Mouse (Mus musculus) kidney, postnatal 4 days (tissue): Measurements from ENCODE around the gene Gm12216.

ENCODE experiments used
- DNase-seq, 2 experiments: peaks; one replicate each; pipeline ENCODE4 v3.0.0; 2021; ENCODE audit warnings: mixed read lengths in 2 of 2

Gene Gm12216

DNA sequence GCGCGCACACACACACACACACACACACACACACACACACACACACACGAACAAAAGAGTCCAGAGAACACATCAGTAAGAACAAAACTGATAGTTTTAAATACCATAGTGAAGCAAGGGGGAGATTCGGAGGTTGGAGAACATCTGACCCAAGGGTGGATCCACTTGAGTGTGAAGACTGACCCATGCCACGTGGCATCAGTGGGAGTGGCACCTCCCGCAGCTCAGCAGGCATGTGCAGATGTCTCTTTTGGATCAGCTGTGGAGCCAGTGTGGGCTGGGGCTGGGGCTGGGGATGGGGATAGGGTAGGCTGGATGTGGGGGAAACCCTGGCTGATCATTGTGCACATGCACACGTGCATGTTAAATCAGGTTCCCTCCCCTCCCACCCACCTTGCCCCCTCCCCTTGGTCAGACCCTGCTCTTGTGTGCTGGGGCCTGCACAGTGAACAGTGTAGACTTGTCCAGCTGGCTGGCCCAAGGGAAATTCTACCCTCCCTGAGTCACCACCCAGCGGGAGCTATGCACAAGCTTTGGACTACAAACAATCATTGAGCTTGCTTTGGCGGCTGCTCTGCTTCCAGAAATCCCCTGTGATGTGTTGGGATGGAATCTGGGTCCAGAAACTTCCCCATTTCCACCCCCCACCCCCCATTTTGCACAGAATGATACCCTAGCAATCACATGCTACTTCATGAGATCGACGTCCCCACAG lies 37.7 kb downstream of the Gm12216 start:
- DNase-seq = no peak

DNA sequence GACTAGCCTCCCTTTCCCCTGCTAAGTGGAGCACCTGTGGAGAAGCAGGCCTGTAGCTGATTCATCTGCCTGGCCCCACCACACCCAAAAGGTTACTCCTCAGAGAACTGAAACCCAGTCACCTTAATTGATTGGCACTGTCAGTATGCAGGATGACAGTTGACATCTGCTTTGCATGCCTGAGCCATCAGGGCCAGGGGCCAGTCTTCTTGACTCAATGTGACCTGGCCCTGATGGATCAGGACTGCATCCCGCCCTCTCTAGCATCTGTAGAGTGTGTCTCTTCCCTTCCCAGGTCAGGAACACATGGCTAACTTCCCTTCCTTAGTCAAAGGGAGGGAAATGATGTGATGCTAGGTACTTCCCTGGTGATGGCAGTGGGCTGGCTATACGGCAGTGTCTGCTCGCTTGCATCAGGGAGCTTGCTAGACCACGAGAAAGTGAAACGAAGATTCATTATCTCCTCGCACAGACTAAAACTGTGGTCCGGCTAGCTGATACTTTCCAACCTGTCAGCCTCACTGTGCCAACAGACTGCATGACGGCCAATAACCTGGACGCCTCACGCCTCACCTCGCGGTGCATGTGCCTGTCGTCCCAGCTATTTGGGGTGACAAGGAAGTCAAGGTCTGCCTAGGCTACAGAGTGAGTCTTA lies 38.4 kb downstream of the Gm12216 start:
- no peak for DNase-seq

DNA sequence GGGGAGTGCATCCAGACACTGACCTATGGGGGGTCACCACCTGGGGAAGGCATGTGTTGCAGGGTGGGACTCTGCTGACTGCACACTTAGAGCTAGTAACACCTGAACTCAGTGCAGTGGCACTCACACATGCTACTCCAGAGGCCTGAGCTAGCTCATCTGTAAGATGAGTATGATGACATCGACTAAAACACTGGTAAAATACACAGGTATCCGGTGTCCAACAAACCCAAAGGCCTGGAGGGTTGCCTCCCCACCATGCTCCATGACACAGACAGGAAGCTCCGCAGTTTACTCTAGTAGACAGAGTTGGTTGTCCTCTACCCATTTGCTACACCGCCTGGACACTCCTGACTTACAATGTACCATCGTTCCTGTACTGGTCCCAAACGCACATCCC lies 39.5 kb downstream of the Gm12216 start:
- DNase-seq = no peak

DNA sequence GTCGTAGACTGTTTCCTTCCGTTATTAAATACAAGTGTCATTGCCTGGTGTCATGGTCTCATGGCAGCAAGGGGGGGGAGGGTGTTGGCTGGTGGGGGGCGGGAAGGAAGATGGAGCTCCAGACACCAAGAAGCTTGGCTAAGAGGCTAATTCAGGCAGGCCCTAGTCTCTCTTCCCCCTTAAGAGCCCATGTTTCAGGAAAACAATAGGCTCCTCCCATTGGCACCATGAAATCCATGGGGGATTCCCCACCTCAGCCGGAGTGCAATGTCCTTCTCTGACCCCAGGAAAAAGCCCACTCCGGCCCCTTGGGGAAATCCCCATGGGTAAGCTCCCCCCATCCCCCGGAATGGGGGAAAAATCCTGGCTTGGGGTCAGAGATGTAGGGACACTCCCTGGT lies 40.3 kb downstream of the Gm12216 start:
- DNase-seq = peak in 1 of 2 experiments; percentile 31

DNA sequence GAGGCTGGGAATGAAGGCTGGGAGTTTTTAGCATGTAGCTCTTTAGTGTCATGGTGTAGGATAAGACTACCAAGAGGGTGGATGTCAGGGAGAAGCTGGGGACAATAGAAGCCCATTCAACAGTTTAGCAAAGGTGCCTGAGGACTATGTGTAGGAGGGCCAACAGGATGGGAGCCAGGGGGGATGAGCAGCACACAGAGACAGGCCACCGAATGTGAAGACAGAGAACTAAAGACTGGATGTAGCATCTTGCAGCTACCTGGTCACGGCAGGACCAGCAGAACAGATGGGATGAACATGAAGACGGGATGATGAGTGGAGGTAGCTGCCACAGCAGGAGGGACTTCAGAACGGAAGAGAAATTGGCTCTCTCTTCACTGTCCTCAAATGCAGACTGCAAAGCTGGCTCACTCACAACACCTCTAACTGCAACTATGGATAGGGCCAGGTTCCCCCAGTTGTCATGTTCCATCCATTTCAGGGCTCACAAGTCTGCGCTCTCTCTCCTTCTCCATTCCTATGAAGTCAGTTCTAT lies 42.1 kb downstream of the Gm12216 start:
- DNase-seq = no peak

DNA sequence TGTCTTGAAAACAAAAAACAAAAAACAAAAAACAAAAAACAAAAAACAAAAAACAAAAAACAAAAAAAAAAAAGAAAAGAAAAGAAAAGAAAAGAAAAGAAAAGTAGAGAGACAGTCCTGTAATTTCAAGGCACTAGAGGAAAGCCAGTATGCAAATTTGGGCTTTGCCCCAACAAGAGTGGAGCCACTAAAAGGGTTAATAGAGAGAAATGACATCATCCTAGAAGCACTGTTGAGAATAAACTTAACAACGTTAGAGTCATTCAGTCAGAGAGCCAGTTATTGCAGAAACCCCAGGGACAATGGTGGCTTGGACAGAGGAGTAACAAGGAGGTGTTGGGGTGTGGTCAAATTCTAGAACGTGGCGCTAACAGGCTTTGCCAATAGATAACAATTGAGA lies 44.2 kb downstream of the Gm12216 start:
- DNase-seq = no peak

DNA sequence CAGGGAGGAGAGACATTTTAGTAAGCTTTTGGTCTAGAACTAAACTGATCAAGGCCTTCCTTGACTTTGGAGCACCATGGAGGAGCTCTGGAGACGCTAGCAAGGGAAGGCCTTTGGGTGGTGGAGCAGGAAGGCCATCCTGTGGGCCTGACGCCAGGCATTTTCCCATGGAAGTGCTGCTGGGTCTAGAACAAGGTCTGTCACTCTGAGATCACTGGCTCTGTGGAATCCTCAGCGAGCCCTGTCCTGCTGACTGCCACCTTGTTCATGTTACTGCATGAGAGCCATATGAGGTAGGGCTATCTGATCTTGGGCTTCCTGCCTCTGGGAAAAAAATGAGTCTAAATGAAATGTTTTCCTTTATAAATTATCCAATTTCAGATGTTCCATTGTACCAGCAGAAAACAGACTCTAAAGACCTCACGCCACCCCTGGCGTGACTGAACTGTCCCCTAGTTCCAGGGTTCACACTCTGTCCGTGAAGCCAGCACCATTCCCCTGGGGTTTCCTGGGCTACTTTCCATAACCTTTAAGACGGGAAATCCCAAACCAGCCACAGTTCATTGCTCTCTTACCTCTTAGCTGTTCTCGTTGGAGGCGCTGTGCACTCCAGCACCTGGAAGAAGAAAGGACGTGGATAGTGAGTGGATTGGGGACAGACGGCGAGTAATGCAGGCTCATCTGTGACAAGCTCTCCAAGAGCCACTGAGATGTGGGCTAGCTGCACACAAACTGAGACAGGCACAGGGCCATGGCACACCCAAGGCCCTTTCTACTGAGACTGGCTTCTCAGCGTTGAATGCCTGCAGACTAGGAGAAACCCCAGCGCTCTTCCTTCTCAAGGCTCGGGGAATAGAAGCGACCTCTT lies 45.8 kb downstream of the Gm12216 start:
- peak; percentile 30 to 60 for DNase-seq

DNA sequence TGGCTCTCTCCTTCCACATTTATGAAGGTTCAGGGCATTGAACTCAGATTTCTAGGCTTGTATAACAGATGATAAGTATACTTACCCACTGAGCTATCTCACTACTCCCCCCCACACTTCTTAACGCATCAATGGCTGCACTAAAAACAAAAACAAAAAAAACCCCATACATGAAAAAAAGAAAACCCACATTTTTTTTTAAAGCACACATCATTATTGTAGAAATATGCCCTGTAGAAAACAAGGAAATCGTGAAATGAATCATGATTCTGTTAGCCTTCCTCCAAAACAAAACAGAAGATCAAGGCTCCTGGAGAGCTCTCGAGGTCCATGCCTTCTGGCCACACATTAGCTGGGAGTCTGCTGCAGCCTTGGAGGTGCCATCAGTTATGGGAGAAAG lies 47.7 kb downstream of the Gm12216 start:
- DNase-seq = no peak

DNA sequence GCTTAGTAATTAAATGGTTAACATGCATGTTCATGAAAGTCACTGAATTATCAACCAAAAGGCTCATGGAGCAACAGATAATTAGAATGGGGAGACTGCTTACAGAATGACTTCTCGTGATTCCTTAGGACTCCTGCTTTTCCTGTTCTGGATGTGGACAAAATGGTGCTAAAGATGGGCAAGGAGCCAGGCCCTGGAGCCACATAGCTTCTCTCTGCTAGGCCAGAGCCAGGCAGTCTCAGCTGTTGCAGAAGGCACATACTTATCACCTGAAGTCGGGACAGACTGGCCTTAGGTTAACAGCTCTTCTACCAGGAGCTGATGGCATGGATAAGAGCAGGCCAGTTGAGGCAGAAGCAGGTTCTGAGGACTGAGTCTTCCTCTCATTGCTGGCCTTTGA lies 48.3 kb downstream of the Gm12216 start:
- no peak for DNase-seq

GRCm38 (mm10) chr11:53810156-53810555 lies 48.9 kb downstream of the Gm12216 start:
- DNase-seq = no peak

DNA sequence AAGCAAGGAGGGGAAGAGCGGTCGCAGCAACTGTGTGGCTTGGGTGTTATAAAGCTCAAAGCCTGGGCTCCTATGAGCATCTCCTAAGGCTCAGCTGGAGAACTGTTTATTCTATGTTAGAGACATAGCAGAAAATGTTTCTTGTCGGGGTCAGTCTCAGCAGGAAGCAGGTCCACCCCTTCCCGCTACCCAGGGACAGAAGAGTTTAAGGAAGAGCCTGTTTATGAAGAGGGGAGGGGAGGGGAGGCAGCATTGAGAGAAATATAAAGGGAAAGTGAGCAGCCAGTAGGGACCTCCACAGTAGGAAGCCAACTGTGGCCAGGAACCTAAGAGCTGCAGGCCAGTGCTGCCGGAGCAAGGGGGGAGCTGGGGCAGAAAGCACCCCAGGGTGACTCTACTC lies 49.7 kb downstream of the Gm12216 start:
- DNase-seq = no peak

- DNase-seq = peak in 1 of 2 experiments; percentile 12
Measured at GRCm38 (mm10) chr11:53805786-53806185, 53.3 kb downstream of the Gm12216 start.

GRCm38 (mm10) chr11:53804569-53805344 lies 54.3 kb downstream of the Gm12216 start:
- no peak for DNase-seq

GRCm38 (mm10) chr11:53803494-53803893 lies 55.6 kb downstream of the Gm12216 start:
- no peak for DNase-seq

DNA sequence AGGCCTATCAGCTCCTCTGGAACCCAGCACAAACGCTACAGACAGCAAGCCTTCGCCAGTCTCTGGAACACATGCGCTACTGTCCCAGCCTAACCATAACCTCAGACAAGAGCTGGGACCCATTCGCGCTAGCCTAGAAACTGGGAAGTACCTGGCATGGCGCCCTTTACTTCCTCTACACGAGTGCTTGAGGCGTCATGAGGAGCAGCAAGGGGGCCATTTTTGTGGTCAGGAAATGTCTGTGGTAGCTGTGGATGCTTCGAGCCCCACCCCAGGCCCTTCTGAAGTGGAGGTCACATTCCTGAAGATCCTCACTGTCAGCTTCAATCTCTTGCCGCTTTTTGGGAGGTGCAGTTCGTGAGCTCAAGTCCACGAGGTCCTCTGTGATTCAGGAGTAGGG lies 56.0 kb downstream of the Gm12216 start:
- DNase-seq = peak; percentile 39 to 49

DNA sequence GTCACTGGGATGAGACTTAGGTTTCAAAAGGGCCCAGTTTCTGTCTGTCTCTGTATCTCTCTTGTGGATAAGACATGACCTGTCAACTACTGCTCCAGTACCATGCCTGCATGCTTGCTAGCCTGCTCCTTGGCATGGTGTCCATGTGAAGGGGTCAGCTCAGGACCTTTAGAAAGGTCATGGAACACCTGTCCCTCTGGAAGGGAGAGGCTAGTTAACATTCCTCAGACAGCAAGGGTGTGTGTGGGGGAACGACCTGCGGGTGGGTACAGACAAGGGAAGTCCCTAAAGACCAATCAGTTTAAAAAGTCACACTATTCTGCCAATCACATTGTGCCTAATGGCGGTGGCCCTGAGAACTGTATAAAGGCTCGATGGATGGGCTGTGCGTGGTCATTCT lies 58.1 kb downstream of the Gm12216 start:
- DNase-seq = no peak

DNA sequence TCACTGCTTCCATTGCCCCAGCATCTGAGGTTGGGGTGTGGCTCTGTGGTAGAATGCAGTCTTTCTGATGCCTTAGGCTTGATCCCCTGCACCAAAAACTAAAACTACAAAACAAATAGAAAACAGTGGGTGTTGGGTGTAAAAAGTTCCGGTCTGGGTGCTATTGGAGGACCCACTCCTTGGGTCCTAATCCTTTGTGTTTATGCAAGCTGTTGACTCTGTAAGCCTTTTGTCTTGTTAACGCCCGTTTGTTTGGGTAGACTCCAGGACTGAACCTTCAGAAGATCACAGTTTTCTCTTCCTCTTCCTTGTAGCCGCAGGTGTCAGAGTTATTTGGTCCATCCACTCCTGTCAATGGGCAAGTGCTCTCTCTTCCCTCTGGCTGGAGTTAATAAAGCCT lies 59.0 kb downstream of the Gm12216 start:
- no peak for DNase-seq

GRCm38 (mm10) chr11:53798041-53798711 lies 60.9 kb downstream of the Gm12216 start:
- peak in 1 of 2 experiments; percentile 4 for DNase-seq

- DNase-seq = peak in 1 of 2 experiments; percentile 3
Measured at GRCm38 (mm10) chr11:53797386-53797920, 61.6 kb downstream of the Gm12216 start.

DNA sequence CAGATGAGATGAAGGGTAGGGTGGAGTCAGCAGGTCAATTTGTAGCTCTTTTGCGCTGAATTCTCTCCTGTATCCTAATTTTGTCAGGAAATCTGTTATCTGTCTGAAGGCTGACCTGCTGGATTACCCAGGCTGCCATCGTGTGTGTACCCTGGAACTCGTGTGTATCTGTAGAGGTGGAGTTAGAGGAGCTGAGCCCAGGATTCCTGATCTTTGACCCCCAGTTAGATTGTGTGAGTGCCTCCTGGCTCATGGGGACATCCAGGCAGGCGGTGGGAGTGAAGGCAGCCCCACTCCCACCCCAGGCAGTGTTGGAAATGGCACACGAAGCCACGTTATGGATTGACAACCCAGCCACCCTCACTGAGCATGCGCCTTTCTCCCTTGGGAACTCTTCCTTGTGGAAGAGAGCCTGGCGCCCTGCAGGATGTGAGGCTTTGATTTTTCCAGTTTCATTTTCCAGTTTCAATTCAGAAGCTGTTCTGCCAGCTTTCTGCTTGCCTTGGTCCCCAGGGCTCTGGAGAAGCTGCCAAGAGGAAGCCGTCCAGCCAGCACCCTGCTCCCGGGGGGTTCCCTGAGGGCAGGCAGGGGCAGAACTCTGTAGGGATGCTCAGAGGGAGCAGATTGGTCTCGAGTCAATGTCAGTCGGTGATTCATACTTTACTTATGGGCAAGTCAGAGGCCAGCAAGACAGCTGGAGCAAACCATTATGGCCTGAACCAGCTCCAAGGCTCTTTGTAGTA lies 62.5 kb downstream of the Gm12216 start:
- DNase-seq = peak; percentile 54 to 70

- DNase-seq = peak in 1 of 2 experiments; percentile 21
Measured at GRCm38 (mm10) chr11:53795813-53796212, 63.2 kb downstream of the Gm12216 start.
